Mouse (Mus musculus) frontal cortex, adult (tissue): ENCODE results near the gene Igdcc4.

ENCODE experiments used
- ATAC-seq: cut with Nextera tagmentation; 2 replicates; pipeline ENCODE4 v1.9.2; 2017; ENCODE audit warnings: mild to moderate bottlenecking, moderate library complexity, mixed read lengths; ENCODE audit not compliant: low TSS enrichment

Igdcc4 gene

DNA sequence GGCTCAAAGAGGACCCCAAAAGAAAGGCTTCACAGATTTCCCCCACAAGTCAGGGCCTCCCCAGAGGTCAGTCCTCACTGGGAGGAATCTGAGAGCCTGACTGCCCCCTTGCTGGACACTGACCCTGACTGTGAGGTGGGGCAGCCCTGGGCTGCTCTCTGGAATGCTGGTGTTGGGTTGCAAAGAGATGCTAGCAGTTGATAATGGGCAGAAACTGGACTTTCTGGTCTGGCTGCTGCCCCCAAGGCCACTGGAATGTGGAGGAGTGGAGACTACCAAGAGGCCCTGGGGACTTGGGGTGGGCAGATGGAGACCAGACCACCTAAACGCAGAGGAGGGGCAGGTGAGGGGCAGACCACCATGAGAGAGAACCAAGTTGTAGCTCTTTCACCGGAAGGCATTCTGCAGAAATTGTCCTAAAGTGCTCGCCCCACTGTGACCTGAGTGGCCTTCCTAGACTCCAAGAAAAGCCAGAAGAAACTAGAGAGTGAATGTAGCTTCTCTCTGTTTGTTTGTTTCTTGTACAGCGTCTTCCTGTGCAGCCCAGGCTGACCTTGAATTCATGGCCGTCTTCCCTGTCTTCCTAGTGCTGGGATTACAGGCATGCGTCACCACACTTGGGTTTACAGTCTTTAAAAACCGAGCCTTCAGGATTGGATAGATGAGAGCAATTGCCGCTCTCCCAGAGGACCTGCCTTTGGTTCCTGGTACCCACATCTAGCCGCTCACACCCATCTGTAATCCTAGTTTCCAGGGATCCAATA lies 53.6 kb downstream of the Igdcc4 start:
- ATAC-seq, result no peak

DNA sequence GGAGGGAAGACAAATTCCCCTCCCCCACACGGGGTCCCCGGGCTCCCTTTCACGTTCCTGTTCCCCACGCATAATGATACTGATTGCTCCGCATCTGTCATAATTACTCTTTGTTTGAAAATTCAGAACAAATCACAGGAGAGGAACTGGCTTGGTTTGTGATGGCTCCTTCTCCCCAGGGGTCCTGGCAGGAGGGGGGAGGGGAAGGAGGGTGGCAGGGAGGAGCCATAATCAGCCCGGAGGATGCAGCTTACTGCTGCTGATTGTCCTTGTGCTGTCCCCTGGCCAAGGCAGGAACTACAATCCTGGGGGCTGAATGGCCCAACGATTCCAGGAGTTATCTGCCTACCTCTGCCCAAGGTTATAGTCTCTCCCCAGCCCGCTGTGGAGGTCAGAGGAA lies 55.3 kb downstream of the Igdcc4 start:
- no peak for ATAC-seq

GRCm38 (mm10) chr9:65157631-65158030 lies 56.3 kb downstream of the Igdcc4 start:
- ATAC-seq, result no peak

- ATAC-seq, result no peak
These were observed 59.9 kb downstream of the Igdcc4 start for GRCm38 (mm10) chr9:65161188-65161587.

DNA sequence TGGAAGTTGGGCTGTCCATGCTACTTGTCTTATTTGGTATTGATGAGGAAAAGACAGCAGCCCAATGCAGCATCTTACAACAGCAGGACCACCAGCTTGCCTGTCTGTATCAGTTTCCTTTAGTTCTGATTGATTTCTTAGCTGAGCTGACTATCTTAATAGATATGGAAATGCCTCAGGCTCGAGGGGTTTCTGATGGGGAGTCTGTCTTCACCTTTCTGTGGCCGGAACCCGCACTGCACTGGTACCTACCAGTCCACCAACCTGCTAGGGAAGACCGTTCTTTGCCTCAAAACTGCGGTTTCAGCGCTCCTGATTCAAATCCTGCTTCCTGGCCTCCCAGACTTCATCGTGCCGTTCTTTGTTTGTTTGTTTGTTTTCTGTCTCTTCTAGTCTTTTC lies 60.6 kb downstream of the Igdcc4 start:
- no peak for ATAC-seq

GRCm38 (mm10) chr9:65162711-65163639 lies 61.7 kb downstream of the Igdcc4 start:
- peak; percentile 47; the same call in 1 of the 2 replicates for ATAC-seq

- ATAC-seq, result no peak
These were observed 63.6 kb downstream of the Igdcc4 start for GRCm38 (mm10) chr9:65164870-65165269.

- no peak for ATAC-seq
These were observed 65.1 kb downstream of the Igdcc4 start for GRCm38 (mm10) chr9:65166386-65166785.

DNA sequence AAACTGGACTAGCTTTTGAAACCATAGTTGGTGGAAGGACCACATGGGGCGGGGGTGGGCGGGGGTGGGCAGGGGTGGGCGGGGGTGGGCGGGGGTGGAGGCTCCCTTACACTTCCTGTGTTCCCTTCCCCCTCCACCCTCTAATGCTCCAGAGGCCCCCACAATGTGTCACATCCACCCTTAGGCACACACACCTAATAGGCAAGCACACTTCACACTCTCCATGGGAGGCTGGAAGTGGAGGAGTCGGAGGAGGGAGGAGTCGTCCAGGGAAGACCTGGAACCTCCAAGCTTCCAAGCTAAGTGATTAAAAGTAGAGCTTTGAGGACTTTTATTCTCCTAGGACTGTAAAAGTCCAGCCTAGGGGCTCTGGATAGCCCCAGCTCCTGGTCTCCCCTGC lies 67.2 kb downstream of the Igdcc4 start:
- no peak for ATAC-seq

DNA sequence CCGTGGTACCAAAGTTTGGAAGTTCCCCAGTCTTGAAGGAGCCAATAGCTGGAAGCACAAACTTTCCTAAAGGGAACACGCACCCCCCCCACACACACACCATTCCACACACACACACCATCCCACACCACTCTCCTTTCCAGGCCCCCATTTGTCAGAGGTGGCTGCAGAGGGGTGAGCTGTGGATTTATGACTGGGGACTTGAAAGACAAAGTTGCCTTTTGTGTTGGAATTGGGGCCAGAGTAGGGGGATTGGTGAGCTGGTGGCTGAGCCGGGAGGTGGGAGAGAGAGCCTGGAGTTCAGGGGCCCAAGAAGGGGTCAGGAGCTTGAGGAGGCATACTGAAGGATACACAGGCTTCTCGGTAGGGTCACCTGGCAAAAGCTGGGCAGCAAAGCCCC lies 67.7 kb downstream of the Igdcc4 start:
- no peak for ATAC-seq

DNA sequence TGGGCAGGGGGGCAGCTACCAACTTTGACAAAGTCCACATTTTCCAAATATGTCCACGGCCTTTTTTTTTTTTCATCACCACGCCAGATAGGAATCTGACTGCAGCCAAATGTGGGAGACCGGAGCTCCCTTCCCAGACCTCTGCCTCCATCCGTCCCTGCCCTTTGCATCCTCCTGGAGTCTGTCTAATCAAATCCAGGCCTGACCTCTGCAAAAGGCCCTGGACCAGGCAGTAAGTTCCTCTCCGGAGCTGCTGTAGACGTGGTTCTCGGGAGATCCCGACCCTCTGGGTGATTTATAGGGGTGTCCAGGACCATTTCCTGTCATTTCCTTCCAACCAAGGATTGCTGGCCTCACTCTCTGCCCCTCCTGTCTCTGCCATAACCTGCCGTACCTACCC lies 71.4 kb downstream of the Igdcc4 start:
- ATAC-seq, result no peak

DNA sequence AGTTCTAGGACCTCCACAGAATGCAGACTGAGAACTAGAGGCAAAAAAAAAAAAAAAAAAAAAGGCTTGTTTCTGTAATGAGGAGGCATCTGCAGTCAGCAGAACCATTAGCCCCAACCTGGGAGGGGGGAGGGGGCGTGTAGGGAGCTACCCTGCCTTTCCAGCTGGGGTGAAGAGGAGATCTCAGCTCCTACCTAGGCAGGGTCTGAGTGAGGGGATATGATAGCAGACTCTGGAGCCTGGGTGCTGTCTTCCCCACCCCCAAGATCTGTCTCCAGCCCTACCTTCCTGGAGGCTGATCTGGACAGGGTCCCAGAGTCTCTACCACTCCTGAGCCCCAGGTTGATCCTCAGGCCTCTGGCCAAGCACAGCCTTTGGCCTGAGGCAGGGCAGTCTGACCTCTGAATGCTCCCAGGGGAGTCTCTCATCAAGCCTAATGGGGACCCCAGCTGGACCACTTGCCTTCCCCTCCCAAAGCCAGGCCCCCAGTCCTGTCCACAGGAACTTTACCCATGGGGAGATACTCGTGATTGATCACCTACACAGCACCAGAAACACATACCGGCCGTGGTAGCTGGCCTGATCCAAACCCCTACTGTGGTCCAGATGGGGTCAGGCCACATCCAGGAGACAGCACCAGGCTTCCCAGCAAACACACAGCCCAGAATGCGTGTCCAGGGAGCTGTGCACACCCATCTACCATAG lies 74.1 kb downstream of the Igdcc4 start:
- ATAC-seq, result no peak

- peak; percentile 16; the same call in 1 of the 2 replicates for ATAC-seq
These were observed 74.9 kb downstream of the Igdcc4 start for GRCm38 (mm10) chr9:65175939-65176871.

DNA sequence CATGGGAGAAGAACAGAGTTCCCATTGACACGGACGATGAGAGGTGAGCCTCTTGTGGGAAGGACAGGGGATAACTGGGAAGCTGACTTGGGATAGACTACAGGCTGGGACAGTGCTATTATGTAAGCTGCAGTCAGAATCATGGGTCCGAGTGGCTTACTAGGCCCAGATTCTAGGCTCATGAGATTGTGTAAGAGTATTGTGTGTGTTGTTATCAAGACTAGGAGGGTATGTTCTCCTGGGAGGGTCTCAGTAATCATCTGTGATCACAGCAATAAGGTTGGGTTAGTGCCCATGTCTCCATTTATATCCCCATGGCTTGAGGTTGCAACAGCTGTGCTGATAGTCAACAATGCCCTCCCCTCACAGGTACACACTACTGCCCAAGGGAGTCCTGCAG lies 76.2 kb downstream of the Igdcc4 start:
- no peak for ATAC-seq

- ATAC-seq, result no peak
These were observed 76.6 kb downstream of the Igdcc4 start for GRCm38 (mm10) chr9:65177912-65178311.

- ATAC-seq, result no peak
These were observed 77.3 kb downstream of the Igdcc4 start for GRCm38 (mm10) chr9:65178336-65179213.

DNA sequence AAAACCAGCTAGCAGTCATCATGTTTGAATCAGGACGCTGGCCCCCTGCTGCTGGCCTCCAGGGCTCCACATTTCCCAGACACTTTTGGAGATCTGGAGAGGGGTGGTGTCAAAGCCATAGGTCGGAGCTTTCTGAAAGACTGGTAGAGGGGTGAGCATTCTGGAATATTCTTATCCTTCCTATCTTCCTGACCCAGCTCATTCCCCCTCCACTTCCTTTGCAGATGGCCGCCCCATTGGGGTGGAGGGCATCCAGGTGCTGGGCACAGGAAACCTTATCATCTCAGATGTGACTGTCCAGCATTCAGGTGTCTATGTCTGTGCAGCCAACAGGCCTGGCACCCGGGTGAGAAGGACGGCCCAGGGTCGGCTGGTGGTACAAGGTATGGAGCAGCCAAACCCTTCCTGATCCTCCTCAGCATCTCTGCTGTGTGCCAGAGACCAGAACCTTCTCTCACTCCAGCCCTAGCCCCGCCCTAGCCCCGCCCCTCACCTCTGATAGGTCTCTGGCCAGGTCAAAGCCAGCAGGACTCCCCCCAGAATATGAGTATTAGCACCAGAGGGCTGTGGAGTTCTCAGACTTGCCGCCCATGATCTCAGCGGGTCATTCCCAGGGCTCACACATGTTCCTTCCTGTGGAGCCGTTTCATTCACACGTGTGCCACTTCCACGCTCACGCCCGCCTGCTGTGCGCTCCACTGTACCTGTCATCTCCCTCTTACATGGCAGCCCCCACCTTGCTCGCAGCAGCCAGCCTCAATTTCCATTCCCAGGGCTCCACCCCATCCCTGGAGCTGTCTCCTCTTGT lies 78.7 kb downstream of the Igdcc4 start:
- ATAC-seq, result no peak
